Mouse (Mus musculus) left cerebral cortex, postnatal 25 days (tissue): ENCODE results near the gene 2210010C04Rik. TPM values are rescaled to one million over a fixed set of nuclear protein-coding genes. Genes with fewer than 3 reads are reported as not detected.
"Not testable (repeated sequence)": the region's sequence is repeated elsewhere in the genome, so short reads cannot be mapped to it uniquely, and the experiment has no call there.

ENCODE experiments used
- DNase-seq, 2 experiments: peaks; one replicate each; pipeline ENCODE4 v3.0.0; 2022; ENCODE audit warnings: low spot score in 2 of 2, mixed read lengths in 1 of 2
- intact Hi-C: fragments of 180-260 bp; cut with DNase I; formaldehyde crosslinking; loops from one replicate; pipeline ENCODE4 v1.15.1; 2025
- total RNA-seq, 2 experiments: library from RNA; stranded (reverse); gene quantifications; 2 replicates each; pipeline ENCODE4 v1.2.3; 2021

2210010C04Rik gene
- total RNA-seq, 2 experiments from 2014 or later, result not detected

DNA sequence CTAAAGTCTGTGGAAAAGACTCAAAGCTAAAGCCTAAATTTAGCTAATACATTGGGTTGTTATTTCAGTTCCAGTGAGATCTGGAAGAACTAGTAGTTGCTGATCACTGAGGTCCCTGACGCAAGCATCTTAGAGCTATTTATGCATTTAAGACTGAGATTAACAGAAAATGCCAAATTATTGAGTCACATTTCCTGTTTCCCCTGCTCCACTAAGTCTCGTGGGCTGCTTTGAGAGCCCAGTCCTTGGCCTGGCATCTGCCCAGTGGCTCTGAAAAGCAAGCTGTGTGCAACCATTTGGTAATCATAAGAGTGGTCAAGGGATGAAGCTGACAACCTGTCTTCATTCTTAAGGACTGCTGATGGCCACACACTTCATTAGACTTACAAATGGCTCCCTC, 8.3 kb downstream of the 2210010C04Rik start:
- DNase-seq, result no peak
- intact Hi-C loops, result no loop called here

DNA sequence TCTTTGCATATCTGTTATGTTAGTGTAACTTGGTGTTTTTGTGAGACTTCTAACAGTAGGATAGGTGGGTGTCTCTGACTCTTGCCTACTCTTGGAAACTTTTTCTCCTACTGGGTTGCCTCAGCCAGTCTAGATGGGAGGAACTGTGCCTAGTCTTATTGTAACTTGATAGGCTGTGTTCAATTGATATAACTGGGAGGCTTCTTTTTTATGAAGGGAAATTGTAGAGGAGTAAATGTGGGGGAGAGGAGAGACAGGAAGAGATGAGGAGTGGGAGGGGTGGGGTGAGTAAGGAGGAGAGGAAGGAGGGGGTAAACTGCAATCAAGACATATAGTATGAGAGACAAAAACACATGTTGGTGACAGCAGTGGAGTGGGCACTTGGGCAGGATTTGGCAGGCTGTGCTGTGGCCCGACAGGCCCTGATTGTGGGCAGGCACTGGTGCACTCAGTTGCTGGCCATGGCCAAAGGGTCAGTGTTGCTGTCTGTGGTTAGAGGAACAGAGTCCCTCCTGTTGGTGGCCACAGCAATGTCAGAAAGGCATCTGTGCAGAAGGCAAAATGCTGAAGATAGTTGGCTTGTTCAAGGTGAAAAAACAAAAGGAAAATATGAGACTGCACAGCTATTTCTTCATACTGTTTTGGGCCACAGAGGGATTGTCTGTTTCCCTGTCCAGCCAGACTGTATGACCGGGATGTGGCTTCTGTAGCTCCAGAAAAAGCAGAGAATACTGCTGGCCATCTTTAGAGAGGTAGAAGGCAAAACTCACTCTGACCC, 9.2 kb downstream of the 2210010C04Rik start:
- intact Hi-C loops, result no loop called here
- DNase-seq, result peak in 1 of 2 experiments; percentile 16

DNA sequence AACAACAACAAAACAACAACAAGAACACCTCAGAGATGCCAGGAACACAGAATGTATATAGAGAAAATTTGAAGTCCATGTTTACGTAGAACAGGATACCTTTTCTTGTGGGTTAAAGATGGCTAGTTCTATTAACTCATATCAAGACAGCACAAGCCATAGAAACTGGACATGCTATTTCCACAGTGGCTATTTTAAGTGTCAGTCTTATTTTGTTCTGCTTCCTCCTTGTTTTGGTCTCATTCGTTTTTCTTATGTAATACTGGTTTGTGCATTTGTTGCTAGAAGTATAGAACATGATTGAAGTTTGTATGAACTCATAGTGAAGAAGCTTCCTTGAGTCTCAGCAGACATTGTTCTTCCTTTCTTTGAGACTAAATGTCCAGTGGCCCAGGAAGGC, 16.2 kb downstream of the 2210010C04Rik start:
- DNase-seq, result no peak
- intact Hi-C loops, result no loop called here

DNA sequence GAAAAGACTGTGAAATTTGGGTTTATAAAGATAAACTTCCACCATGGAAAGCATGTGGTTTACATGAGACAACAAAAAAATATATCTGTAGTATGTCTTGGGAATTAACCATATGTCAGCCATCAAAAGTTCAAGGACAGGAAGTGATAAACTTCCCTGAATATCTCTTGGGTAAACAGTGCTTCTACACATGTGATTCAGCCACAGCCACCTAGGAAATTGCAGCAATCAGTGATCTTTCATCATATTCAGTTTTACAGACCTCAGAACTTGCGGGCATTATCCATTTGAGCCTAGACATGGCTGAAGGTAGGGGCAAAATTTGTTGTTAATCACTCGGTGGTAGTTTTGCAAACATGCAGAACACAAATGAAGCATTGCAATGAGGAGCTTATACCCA, 16.7 kb downstream of the 2210010C04Rik start:
- intact Hi-C loops, result no loop called here
- DNase-seq, result no peak

DNA sequence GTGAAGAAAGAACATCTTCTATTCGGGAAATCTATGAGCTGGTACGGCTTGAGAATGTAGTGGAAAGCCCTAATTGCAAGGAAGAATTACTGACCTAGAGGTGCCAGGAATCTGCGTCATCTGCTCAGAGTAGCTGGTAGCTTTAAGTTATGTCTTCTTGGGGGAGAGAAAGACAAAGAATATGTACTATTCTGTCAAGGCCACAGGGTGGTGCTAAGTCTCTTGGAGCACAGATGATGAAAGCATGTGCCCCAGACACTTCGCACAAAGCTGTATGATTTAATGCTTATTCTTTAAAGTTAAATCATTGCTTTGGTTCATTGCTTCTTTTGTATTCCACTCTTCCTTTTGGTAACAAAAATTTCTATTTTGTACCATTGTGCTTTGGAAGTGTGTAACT, 20.2 kb downstream of the 2210010C04Rik start:
- intact Hi-C loops, result no loop called here

DNA sequence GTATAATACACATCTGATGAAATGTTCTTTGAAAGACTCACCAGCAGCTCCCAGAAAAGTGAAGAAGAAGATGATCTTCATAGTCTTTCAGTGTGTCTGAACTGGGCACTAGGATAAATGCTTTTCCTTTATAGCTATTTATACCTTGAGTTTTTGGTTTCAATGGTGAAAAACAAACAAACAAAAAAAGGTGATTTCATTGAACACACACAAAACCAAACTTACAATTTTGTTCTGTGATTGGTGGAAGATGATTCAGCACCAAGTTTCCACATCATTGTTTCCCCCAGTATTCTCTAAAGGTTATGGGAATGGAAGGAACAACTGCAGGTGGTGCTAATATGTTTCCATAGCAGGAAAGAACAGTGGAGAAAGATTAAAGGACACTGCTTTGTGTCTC, 35.9 kb downstream of the 2210010C04Rik start, which contains the start of gene Gm2663:
TSS of gene Gm2663 (minus strand) at position 101 of the 400 bp plus-strand sequence.
- intact Hi-C loops, DNase-seq: not testable (repeated sequence)

More for the DNA sequence above, 20.2 kb downstream of the 2210010C04Rik start:
- DNase-seq, result peak in 1 of 2 experiments; percentile 52

Other genes with a start within 250 kb of the 2210010C04Rik start
- not detected for gene Moxd2, start 148.0 kb downstream of the 2210010C04Rik start, total RNA-seq
- gene Prss58, start 135.1 kb downstream of the 2210010C04Rik start, total RNA-seq, result not detected
- gene 1700074P13Rik, start 95.0 kb downstream of the 2210010C04Rik start, total RNA-seq, result not detected
- gene Gm4744, start 83.6 kb downstream of the 2210010C04Rik start, total RNA-seq, result not detected
- gene 1810009J06Rik, start 70.8 kb downstream of the 2210010C04Rik start, total RNA-seq, result not detected
- gene Gm2663, start 36.0 kb downstream of the 2210010C04Rik start, total RNA-seq, result not detected